Mouse (Mus musculus) heart, postnatal 25 days (tissue): ENCODE data around the gene Cabp4. TPM values are rescaled to one million over a fixed set of nuclear protein-coding genes. Genes with fewer than 3 reads are reported as not detected.

Source experiments
- DNase-seq: peaks from one replicate; pipeline ENCODE4 v3.0.0; 2022; ENCODE audit warnings: low spot score
- intact Hi-C: fragments of 180-260 bp; cut with DNase I; formaldehyde crosslinking; loops from one replicate; pipeline ENCODE4 v1.15.1; 2025
- total RNA-seq, 2 experiments: library from RNA; stranded (reverse); gene quantifications; 2 replicates each; pipeline ENCODE4 v1.2.3; 2021

Gene Cabp4
- total RNA-seq = under 1 TPM in 1 of 2 experiments, not detected in 1; 0.31 TPM

DNA sequence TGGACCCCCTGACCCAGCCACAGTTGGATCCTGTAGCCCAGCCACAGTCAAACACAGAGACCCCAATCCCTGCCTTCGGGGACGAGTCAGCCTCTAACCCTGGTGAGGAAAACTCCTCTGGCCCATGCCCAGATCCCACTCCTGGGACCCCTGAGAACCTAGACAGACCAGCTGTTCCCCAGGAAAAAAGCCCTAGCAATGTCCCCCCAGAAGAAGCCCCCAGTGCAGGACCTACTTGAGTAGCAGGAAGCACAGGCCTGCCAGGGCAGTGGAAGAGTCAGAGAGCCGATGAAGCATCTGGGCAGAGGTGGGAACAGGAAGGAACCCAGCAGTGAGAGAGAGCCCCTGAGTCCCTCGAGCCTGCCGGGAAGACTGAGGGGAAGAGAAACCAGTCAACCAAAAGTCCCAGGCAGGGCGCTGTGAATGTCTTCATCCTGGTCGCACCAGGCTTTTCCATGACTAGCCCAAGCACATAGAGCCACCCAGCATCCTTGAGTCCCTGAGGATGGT lies at the start of gene Cabp4:
TSS of gene Cabp4 (minus strand) at position 275 of the 510 bp plus-strand sequence.
- DNase-seq = no peak
- intact Hi-C loops = no loop called here

DNA sequence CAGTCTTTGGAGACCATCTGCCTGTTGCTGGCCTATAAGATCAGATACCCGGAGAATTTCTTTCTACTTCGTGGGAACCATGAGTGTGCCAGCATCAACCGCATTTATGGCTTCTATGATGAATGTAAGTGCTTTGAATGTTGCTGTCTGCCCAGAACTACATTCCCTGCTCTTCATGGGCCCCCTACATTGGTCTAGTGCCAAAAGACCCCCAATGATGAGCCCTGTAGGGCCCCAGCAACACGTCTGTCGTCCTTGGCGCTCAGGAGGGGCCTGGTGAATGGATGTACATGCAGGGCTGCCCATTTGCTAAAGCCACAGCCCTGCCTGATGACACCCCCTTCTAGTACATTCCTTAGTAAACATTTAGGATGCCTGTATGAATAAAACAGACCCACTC lies 49.3 kb upstream of the Cabp4 start:
- no peak for DNase-seq
- intact Hi-C loops = no loop called here

DNA sequence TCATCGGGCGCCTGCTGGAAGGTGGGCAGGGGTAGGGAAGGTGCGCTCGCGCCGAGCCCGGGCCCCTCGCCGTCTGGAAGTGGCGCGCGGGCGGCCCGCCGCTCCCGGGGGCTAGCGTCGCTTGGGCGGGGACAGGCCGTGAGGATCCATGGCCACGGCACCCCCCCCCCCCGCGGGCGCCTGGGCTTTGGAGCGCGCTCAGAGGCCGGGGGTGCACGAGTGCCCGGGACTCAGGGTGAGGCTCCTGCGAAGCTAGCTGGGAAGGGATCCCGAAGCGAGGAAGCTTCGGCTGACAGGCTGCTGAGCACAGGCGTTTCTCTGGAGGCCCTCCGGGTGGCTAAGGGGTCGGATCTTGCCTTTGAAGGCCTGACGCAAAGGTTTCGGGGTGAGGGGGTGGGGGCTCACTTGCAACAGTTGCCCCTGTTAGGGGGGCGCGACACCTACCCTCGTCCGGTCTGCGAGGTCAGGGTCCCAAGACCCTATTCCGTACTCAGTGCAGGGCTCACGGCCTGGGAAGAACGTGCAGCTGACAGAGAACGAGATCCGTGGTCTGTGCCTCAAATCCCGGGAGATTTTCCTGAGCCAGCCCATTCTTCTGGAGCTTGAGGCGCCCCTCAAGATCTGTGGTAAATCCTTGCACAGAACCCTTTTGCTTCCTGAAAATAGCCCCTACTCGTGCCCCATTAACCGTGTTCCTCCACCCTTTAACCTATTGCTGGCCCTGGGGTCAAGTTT lies 48.6 kb upstream of the Cabp4 start:
- DNase-seq = no peak
- intact Hi-C loops = no loop called here

- DNase-seq = peak; percentile 89
Measured at GRCm38 (mm10) chr19:4191528-4192250, 47.9 kb upstream of the Cabp4 start, which contains the start of gene Ppp1ca. Gene Ppp1ca (plus strand): TSS chr19:4192065.

GRCm38 (mm10) chr19:4190831-4191334 lies 47.0 kb upstream of the Cabp4 start, which contains the start of gene Tbc1d10c:
Gene Tbc1d10c (minus strand): TSS chr19:4191284.
- no peak for DNase-seq
- intact Hi-C loops = no loop called here

More at GRCm38 (mm10) chr19:4191528-4192250, 47.9 kb upstream of the Cabp4 start, which contains the start of gene Ppp1ca:
- intact Hi-C loops = no loop called here

DNA sequence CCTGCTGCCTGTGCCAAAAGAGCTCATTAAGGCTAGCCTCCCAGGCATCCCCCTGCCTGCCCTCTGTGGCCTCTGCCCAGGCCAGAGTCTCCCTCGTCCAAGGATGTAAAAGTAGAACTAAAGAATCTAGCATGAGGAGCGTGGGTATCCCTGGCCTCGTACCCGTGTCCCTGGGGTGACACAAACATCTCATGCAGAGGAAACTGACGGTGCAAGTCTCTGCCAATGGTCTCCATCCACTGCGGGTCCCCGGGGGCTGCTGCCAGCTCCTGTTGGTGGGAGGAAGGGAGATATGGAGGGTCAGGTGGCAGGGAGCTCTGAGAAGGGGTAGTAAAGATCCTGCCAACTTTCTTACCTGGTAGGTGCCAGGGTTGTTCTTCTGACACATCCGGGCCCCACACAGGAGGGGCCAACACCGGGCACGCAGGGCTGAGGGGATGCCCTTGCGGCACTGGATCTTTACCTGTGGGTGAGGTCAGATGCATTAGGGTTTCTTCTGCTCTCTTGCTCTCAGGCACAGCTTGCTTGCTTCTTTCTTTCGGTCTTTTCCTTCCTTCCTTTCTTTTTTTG lies 45.3 kb upstream of the Cabp4 start:
- intact Hi-C loops = no loop called here
- no peak for DNase-seq

- intact Hi-C loops = loop anchor here (2.0 kb wide), 1 partner anchor 15 kb away; no protein-coding TSS in a partner anchor
Measured at GRCm38 (mm10) chr19:4187303-4187702, 43.5 kb upstream of the Cabp4 start.

DNA sequence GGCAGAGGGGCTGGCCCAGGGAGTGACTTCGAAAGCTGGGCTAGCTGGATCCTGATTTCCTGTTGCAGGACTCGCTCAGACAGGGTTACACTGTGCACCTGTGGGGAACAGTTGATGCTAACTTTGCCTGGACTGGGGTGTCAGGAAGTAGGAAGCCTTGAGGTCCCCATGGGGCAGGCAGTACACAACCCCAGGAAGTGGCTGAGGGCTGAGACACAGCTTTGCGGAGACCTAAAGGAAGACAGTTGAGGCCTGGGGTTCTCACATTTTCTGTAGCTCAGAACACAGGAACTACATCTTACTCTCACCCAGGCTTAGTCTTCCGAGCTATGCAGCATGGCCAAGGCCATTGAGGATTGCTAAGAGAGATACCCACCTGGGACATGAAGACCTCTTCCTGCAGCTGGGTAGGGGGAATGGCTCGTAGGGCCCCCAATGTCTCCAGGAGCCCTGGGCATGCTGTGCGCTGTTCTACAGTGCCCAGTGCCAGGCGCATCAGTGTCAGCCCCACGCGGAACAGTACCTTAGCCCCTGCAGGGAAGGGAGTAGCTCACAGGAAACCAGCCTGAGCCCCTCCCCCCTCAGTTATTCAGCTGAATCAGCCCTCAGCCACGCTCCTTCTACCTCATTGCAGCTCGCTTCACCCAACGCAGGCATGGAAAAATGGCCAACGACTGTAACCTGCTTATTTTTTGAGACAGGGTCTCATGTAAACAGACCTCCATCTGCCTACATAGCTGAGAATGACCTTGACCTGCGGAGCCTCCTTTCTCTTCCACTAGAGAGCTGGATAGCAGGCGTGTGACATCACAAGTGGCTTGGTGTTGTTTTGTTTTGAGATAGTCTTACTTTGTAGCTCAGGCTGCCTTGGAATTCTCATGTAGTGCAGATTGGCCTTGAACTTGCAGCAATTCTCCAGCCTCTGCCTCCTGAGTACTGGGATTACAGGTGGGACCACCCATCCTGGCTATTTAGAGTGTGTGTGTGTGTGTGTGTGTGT lies 41.4 kb upstream of the Cabp4 start:
- intact Hi-C loops = no loop called here

More at GRCm38 (mm10) chr19:4187303-4187702, 43.5 kb upstream of the Cabp4 start:
- DNase-seq = no peak

GRCm38 (mm10) chr19:4183689-4184088 lies 39.9 kb upstream of the Cabp4 start:
- DNase-seq = no peak
- intact Hi-C loops = no loop called here

More for the DNA sequence above, 41.4 kb upstream of the Cabp4 start:
- no peak for DNase-seq

DNA sequence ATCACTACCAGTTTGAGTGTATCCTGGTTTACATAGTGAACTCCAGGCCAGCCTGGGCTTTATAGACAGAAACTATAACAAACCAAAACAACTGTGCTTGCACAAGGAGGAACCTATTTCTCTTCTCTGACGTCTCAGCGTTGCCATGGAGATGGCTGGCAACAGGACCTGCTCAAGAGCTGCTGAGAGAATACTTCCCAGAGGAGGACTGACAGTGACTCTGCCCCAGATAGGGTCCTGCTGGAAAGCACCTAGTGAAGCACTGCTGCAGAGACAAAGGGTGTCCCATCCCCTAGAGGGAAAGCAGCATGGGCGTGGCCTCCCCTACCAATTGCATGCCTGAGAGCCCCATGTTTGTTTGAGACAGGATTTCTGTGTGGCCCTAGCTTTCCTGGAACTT lies 38.1 kb upstream of the Cabp4 start:
- DNase-seq = no peak
- intact Hi-C loops = no loop called here

GRCm38 (mm10) chr19:4180411-4180810 lies 36.6 kb upstream of the Cabp4 start:
- DNase-seq = no peak
- intact Hi-C loops = no loop called here

- intact Hi-C loops = no loop called here
- DNase-seq = peak; percentile 49
Measured at GRCm38 (mm10) chr19:4175368-4175947, 31.6 kb upstream of the Cabp4 start, which contains the start of gene Carns1. Gene Carns1 (minus strand): TSS chr19:4175479.

GRCm38 (mm10) chr19:4172925-4173324 lies 29.1 kb upstream of the Cabp4 start:
- intact Hi-C loops = loop anchor here (2.0 kb wide), 1 partner anchor 14 kb away; no protein-coding TSS in a partner anchor
- DNase-seq = no peak

DNA sequence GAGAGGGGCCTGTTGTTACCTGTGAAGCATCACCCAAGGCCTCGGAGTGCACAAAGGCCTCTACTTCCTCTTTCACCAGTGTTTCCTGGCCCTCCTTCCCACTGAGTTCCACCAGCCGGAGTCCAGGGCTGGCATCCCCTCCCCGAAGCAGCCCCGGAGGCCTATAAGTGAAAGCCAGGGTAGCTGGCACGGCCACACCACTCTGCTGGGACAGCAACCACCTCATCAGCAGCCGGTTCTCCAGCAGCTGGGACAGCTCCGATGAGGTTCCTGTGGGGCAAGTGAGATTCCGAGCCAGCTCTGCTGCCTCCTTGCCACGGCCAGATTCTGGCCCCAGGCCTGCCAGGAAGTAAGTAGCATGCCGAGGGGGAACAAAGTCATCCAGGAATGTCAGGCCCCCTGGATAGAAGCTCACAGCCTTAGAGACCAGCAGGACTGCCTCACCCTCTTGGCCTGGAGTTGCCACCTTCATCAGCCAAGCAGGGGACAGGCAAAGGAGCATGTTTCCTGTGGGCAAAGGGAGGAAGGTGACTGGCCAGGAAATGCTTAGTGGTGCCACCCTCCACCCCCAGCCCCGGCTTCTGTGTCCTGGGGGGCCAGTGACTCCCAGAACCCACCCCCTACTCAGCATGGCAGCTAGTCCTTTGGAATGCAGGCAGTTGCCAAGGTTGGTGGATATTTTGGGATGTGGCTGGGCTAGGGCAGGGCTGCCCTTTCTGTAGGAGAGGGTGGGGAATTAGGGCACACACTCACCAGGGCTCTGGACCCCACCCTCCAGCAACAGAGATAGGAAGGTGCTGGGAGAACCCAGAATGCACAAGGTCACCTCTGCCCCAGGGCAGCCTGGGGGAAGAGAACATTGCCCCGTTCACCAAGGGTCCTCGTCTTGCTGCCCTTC lies 27.8 kb upstream of the Cabp4 start:
- intact Hi-C loops = loop anchor here (2.0 kb wide), 1 partner anchor 15 kb away; no protein-coding TSS in a partner anchor
- no peak for DNase-seq

- no peak for DNase-seq
- intact Hi-C loops = no loop called here
Measured at GRCm38 (mm10) chr19:4170723-4171392, 27.0 kb upstream of the Cabp4 start.

DNA sequence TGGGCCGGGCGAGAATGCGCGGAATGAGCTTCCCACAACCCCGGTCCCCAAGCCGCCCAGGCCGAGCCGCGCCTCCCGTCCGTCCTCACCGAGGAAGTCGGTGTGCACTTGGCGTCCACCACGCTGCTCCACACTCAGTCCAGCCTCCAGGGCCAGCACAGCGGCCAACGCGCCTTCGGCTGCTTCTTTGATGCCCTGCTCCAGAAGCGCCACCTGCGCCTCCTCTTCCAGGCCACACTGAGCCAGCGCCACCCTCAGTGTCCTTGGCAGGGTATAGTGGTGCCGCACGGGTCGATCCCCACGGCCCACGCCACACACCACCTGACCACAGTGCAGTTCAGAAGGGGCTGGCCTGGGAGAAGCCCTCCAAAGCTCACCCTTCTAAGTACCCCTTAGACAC lies 26.0 kb upstream of the Cabp4 start:
- intact Hi-C loops = loop anchor here (5.0 kb wide), 1 partner anchor 32 kb away; the partner anchor contains the start of gene Rad9a

GRCm38 (mm10) chr19:4169378-4169784 lies 25.5 kb upstream of the Cabp4 start:
- intact Hi-C loops = loop anchor here (5.0 kb wide), 1 partner anchor 33 kb away; the partner anchor contains the start of gene Rad9a

More for the DNA sequence above, 26.0 kb upstream of the Cabp4 start:
- DNase-seq = no peak

More at GRCm38 (mm10) chr19:4169378-4169784, 25.5 kb upstream of the Cabp4 start:
- peak; percentile 99 for DNase-seq
